Mouse (Mus musculus) hindbrain, postnatal 0 days (tissue): Measurements from ENCODE around the gene Dock11. TPM values are rescaled to one million over a fixed set of nuclear protein-coding genes. Genes with fewer than 3 reads are reported as not detected.

Experiments used
- ATAC-seq: fragments of 200-750 bp; cut with Nextera tagmentation; 2 replicates; pipeline ENCODE4 v1.8.0; 2017; ENCODE audit warnings: mild to moderate bottlenecking, moderate TSS enrichment, moderate library complexity
- DNase-seq: peaks from one replicate; pipeline ENCODE4 v3.0.0-alpha.2; 2015; ENCODE audit warnings: low spot score
- H3K27ac ChIP-seq: fragments of 300-500 bp; sonication (generic); 2 replicates; pipeline ENCODE4 v1.5.1; 2014; ENCODE audit warnings: mild to moderate bottlenecking
- H3K27me3 ChIP-seq: fragments of 300-500 bp; sonication (generic); 2 replicates; pipeline ENCODE4 v1.6.1; 2014; ENCODE audit warnings: low read length, mixed read lengths; ENCODE audit not compliant: insufficient read depth
- H3K36me3 ChIP-seq: fragments of 300-500 bp; sonication (generic); 2 replicates; pipeline ENCODE4 v1.6.1; 2014; ENCODE audit warnings: low read length, mixed read lengths; ENCODE audit not compliant: insufficient read depth
- H3K4me1 ChIP-seq: fragments of 300-500 bp; sonication (generic); 2 replicates; pipeline ENCODE4 v1.6.1; 2014; ENCODE audit warnings: antibody characterized with exemption, low read length, mixed read lengths; ENCODE audit not compliant: insufficient read depth
- H3K4me2 ChIP-seq: fragments of 300-500 bp; sonication (generic); 2 replicates; pipeline ENCODE4 v1.6.1; 2014; ENCODE audit warnings: low read depth, mild to moderate bottlenecking, low read length, moderate library complexity, mixed read lengths
- H3K4me3 ChIP-seq: fragments of 300-500 bp; sonication (generic); 2 replicates; pipeline ENCODE4 v1.5.1; 2014; ENCODE audit warnings: low read length
- H3K9ac ChIP-seq: fragments of 300-500 bp; sonication (generic); replicated peaks from 2 replicates; pipeline ENCODE4 v1.6.1; 2014; ENCODE audit warnings: mild to moderate bottlenecking, low read length, moderate library complexity, mixed read lengths
- H3K9me3 ChIP-seq: fragments of 300-500 bp; sonication (generic); 2 replicates; pipeline ENCODE4 v1.6.1; 2016; ENCODE audit warnings: low read length, mixed read lengths
- CTCF ChIP-seq: IDR thresholded peaks from 2 replicates; pipeline ENCODE4 v1.5.1; 2016; ENCODE audit warnings: antibody characterized with exemption, control low read depth, low read depth
- WGBS: fragments of 180-500 bp; shearing (Covaris S2); extraction: QIAGEN DNeasy Blood & Tissue Kit; methylation state at CpG from one replicate; pipeline ENCODE4 v1.1.7; 2014; 5-methylcytosine and 5-hydroxymethylcytosine counted together
- polyA plus RNA-seq: library from polyadenylated mRNA; unstranded; fragments of >200 nt; fragmentation: Nextera tagmentation; extraction: Ambion mirVana; gene quantifications from 2 replicates; pipeline ENCODE4 v1.2.1, GENCODE M21; 2015
- total RNA-seq: library from RNA; depleted of rRNA; stranded (reverse); fragments of >200 nt; gene quantifications from 2 replicates; pipeline ENCODE4 v1.2.3, GENCODE M21; 2014

The Dock11 gene
- total and polyA plus RNA-seq, 2 experiments from 2014 or later, result 7.0 to 22.1 TPM

DNA sequence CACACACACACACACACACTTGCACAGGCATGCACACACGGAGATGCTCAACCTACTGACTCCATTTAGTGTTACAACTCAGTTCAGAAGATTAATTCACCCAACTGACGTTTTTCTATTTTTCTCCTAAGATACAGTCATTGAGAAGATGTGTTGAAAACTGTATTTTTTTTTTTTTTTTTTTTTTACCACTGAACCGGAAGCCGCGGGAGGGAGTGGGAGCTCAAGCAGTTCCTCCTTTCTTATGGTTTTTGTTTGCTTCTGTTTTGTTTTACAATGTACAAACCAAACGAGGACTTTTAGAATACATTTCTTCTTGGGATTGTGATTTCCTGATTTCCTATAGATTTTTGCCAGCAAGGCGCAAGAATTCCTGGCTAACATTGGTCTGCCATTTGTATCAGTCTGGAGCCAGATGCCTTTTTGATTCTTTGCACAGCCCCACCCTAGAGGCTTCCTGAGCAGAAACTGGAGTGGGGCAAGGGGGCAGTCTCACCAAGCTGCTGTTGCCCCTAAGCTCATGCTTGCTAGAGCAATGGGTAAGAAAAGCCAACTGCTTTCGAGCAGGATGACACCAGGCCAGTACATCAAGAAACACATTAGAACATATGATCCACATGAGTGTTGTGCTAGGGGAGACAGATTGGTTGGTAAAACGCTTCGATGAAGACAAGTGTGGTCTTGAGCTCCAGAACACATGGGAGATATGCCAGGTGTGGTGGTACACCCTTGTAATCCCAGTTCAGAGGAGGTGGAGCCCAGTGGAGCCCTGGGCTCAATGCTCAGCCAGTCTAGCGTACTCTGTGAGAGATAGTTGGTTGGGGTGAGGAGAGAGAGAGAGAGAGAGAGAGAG lies 9.2 kb downstream of the Dock11 start:
- Histone ChIP-seq H3K4me3 (no peak overlapping the region), H3K4me1 (no peaks in the 10 kb centered on the region), H3K27ac (no peak overlapping the region), H3K36me3 (no peaks in the 10 kb centered on the region), H3K9me3 (no peaks in the 10 kb centered on the region), H3K4me2 (no peak overlapping the region), H3K9ac (no peak overlapping the region), H3K27me3 (no peaks in the 10 kb centered on the region)
- DNase-seq (no peak), ATAC-seq (no peak)
- WGBS, result 78% methylated on average over 11 of the region's 11 CpGs
- TF ChIP-seq CTCF, result no peak

- no peaks in the 10 kb centered on the region for H3K9me3 ChIP-seq
- ATAC-seq (no peak), DNase-seq (no peak)
- H3K4me1 ChIP-seq, result no peaks in the 10 kb centered on the region
- no peak overlapping the region for H3K4me2 ChIP-seq
- H3K9ac ChIP-seq, result no peak overlapping the region
- no peaks in the 10 kb centered on the region for H3K27me3 ChIP-seq
- 88% methylated on average over 2 of the region's 2 CpGs for WGBS
- TF ChIP-seq CTCF, result no peak
- no peak overlapping the region for H3K27ac ChIP-seq
- no peaks in the 10 kb centered on the region for H3K36me3 ChIP-seq
- no peak overlapping the region for H3K4me3 ChIP-seq
These were observed 9.8 kb downstream of the Dock11 start for GRCm38 (mm10) chrX:35898501-35898766.

DNA sequence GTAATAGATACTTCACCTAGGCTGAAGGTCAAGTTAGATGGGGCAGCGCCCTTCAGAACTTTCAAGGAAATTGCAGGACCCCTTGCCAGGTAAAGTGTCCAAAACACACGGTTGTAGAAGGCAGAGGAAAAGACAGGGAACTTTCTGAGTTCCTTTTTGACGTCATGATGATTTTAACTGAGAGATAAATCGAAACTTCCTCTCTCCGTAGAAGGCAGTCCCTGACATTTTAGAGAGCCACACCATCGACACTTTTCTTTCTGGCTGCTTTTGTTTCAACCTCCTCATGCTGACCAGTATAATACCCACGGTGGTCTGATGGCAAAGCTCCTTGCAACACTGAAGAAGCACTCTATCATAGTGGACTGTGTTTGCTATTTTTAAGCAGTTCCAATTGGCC lies 15.7 kb downstream of the Dock11 start:
- Histone ChIP-seq H3K4me2 (no peak overlapping the region), H3K4me1 (no peaks in the 10 kb centered on the region), H3K4me3 (no peak overlapping the region), H3K27me3 (no peaks in the 10 kb centered on the region), H3K27ac (no peak overlapping the region), H3K36me3 (no peaks in the 10 kb centered on the region), H3K9ac (no peak overlapping the region), H3K9me3 (no peaks in the 10 kb centered on the region)
- ATAC-seq, result no peak
- 71% methylated on average over 7 of the region's 7 CpGs for WGBS
- DNase-seq, result no peak
- no peak for TF ChIP-seq CTCF

GRCm38 (mm10) chrX:35906696-35907330 lies 18.2 kb downstream of the Dock11 start:
- no peak overlapping the region for H3K9ac ChIP-seq
- 78% methylated on average over 4 of the region's 4 CpGs for WGBS
- H3K4me2 ChIP-seq, result no peak overlapping the region
- H3K27ac ChIP-seq, result no peak overlapping the region
- no peak for TF ChIP-seq CTCF
- DNase-seq (no peak), ATAC-seq (no peak)
- no peaks in the 10 kb centered on the region for H3K36me3 ChIP-seq
- no peaks in the 10 kb centered on the region for H3K9me3 ChIP-seq
- H3K27me3 ChIP-seq, result no peaks in the 10 kb centered on the region
- no peaks in the 10 kb centered on the region for H3K4me1 ChIP-seq
- no peak overlapping the region for H3K4me3 ChIP-seq

GRCm38 (mm10) chrX:35919558-35919957 lies 30.9 kb downstream of the Dock11 start:
- Histone ChIP-seq H3K36me3 (no peaks in the 10 kb centered on the region), H3K27ac (no peak overlapping the region), H3K4me1 (no peaks in the 10 kb centered on the region), H3K4me3 (no peak overlapping the region), H3K9ac (no peak overlapping the region), H3K4me2 (no peak overlapping the region), H3K9me3 (no peaks in the 10 kb centered on the region), H3K27me3 (no peaks in the 10 kb centered on the region)
- DNase-seq (no peak), ATAC-seq (no peak)
- TF ChIP-seq CTCF, result no peak
- WGBS, result 84% methylated on average over 2 of the region's 2 CpGs

- no peaks in the 10 kb centered on the region for H3K9me3 ChIP-seq
- H3K27me3 ChIP-seq, result no peaks in the 10 kb centered on the region
- DNase-seq (no peak), ATAC-seq (no peak)
- 71% methylated on average over 3 of the region's 3 CpGs for WGBS
- no peaks in the 10 kb centered on the region for H3K4me1 ChIP-seq
- no peak overlapping the region for H3K4me2 ChIP-seq
- H3K36me3 ChIP-seq, result no peaks in the 10 kb centered on the region
- TF ChIP-seq CTCF, result no peak
- no peak overlapping the region for H3K27ac ChIP-seq
- H3K4me3 ChIP-seq, result no peak overlapping the region
- H3K9ac ChIP-seq, result no peak overlapping the region
These were observed 31.5 kb downstream of the Dock11 start for GRCm38 (mm10) chrX:35920096-35920607.

DNA sequence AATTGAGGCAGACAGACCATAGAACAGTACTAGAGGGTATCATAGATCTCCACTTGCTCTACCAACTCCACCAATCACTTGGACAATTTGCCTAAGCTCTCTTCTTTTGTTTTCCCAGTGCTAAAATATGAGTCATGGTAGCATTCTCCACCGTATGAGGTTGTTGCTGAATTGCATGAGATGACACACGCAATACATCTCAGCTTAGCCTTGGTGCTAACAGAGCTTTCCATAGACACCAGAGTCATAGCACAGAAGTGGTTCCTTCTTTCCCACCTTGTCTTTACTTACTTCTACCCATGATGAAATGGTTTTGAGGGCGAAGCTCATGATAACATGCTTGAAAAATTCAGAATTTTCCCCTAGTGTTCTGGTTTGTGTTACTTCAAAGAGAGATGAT lies 33.3 kb downstream of the Dock11 start:
- no peak for DNase-seq
- Histone ChIP-seq H3K27ac (no peak overlapping the region), H3K9ac (no peak overlapping the region), H3K9me3 (no peaks in the 10 kb centered on the region), H3K4me3 (no peak overlapping the region), H3K27me3 (no peaks in the 10 kb centered on the region), H3K4me2 (no peak overlapping the region), H3K36me3 (no peaks in the 10 kb centered on the region), H3K4me1 (no peaks in the 10 kb centered on the region)
- 90% methylated on average over 3 of the region's 3 CpGs for WGBS
- no peak for TF ChIP-seq CTCF
- ATAC-seq, result no peak
